Mouse (Mus musculus) heart, embryonic 14.5 days (tissue): Measurements from ENCODE around the gene Fabp1. TPM values are rescaled to one million over a fixed set of nuclear protein-coding genes. Genes with fewer than 3 reads are reported as not detected.

Experiments used
- ATAC-seq: fragments of 200-750 bp; cut with Nextera tagmentation; 2 replicates; pipeline ENCODE4 v1.8.0; 2017; ENCODE audit warnings: low read depth, moderate TSS enrichment; ENCODE audit not compliant: insufficient number of reproducible peaks, insufficient read depth, low FRiP score
- H3K27ac ChIP-seq, 2 experiments: fragments of 200-500 bp in 1 of 2; fragments of 300-500 bp in 1 of 2; sonication (generic) in 1 of 2; replicated peaks in 1 of 2; 2 replicates each; pipeline ENCODE4 v1.5.1; 2012 to 2014; ENCODE audit warnings: low read depth in 2 of 2, low read length in 2 of 2, control low read depth in 1 of 2, mild to moderate bottlenecking in 1 of 2, mixed read lengths in 1 of 2; ENCODE audit not compliant: control insufficient read depth in 1 of 2, insufficient read depth in 1 of 2
- H3K27me3 ChIP-seq: fragments of 300-500 bp; sonication (generic); 2 replicates; pipeline ENCODE4 v1.6.1; 2014; ENCODE audit warnings: mild to moderate bottlenecking, low read length, control low read depth; ENCODE audit not compliant: control insufficient read depth, insufficient read depth
- H3K36me3 ChIP-seq: fragments of 300-500 bp; sonication (generic); 2 replicates; pipeline ENCODE4 v1.6.1; 2014; ENCODE audit warnings: mild to moderate bottlenecking, control low read depth, low read length, mixed read lengths; ENCODE audit not compliant: control insufficient read depth, insufficient read depth
- H3K4me1 ChIP-seq, 2 experiments: fragments of 200-500 bp in 1 of 2; fragments of 300-500 bp in 1 of 2; sonication (generic) in 1 of 2; 2 replicates each; pipeline ENCODE4 v1.6.1; 2012 to 2014; ENCODE audit warnings: low read length in 2 of 2, control low read depth in 1 of 2, mixed read lengths in 1 of 2; ENCODE audit not compliant: control insufficient read depth in 2 of 2, insufficient read depth in 2 of 2
- H3K4me2 ChIP-seq: fragments of 300-500 bp; sonication (generic); 2 replicates; pipeline ENCODE4 v1.6.1; 2014; ENCODE audit warnings: mild to moderate bottlenecking, low read length
- H3K4me3 ChIP-seq, 2 experiments: fragments of 200-500 bp in 1 of 2; fragments of 300-500 bp in 1 of 2; sonication (generic) in 1 of 2; 2 replicates each; pipeline ENCODE4 v1.5.1; 2012 to 2014; ENCODE audit warnings: low read length in 2 of 2, mild to moderate bottlenecking in 2 of 2, control low read depth in 1 of 2, low read depth in 1 of 2, moderate library complexity in 1 of 2; ENCODE audit not compliant: control insufficient read depth in 1 of 2, insufficient read depth in 1 of 2
- H3K9ac ChIP-seq: fragments of 300-500 bp; sonication (generic); 2 replicates; pipeline ENCODE4 v1.6.1; 2014; ENCODE audit warnings: mild to moderate bottlenecking, low read length
- H3K9me3 ChIP-seq: fragments of 300-500 bp; sonication (generic); 2 replicates; pipeline ENCODE4 v1.6.1; 2016; ENCODE audit warnings: low read length, control low read depth; ENCODE audit not compliant: control insufficient read depth
- WGBS: fragments of 180-500 bp; shearing (Covaris S2); extraction: QIAGEN DNeasy Blood & Tissue Kit; methylation state at CpG from one replicate; pipeline ENCODE4 v1.1.7; 2014; 5-methylcytosine and 5-hydroxymethylcytosine counted together
- polyA plus RNA-seq: library from polyadenylated mRNA; unstranded; fragments of >200 nt; fragmentation: Nextera tagmentation; extraction: Ambion mirVana; gene quantifications from 2 replicates; pipeline ENCODE4 v1.2.1, GENCODE M21; 2014

Gene Fabp1
- polyA plus RNA-seq, 1 experiment from 2014 or later: not detected

DNA sequence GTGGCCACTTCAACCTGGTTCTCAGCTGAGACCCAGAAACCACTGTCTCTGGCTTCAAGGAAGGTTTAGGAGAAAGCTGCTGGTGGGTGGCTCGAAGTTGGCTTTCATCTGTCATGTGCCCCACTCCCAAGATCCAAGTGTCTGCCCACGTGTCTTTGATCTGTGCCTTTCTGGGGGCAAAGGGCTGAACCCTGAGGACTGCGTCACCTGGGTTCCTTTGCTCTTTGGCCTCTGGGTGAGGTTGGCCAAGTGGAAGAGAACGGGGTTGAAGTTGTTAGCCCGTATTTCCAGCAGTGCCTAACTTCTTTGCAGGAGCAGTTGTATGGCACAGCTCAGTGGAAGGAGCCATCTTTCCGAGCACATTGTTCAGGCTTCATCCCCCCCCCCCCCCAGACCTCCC, 36.9 kb downstream of the Fabp1 start:
- Histone ChIP-seq H3K9ac (no peak overlapping the region), H3K36me3 (peaks cover 72% of the 10 kb centered on the region), H3K9me3 (no peaks in the 10 kb centered on the region), H3K27ac (no peak overlapping the region), H3K4me1 (peaks cover 6 to 10% of the 10 kb centered on the region in 2 experiments), H3K4me2 (no peak overlapping the region), H3K27me3 (no peaks in the 10 kb centered on the region), H3K4me3 (no peak overlapping the region)
- WGBS: 83% methylated on average over 6 of the region's 6 CpGs
- ATAC-seq: no peak

DNA sequence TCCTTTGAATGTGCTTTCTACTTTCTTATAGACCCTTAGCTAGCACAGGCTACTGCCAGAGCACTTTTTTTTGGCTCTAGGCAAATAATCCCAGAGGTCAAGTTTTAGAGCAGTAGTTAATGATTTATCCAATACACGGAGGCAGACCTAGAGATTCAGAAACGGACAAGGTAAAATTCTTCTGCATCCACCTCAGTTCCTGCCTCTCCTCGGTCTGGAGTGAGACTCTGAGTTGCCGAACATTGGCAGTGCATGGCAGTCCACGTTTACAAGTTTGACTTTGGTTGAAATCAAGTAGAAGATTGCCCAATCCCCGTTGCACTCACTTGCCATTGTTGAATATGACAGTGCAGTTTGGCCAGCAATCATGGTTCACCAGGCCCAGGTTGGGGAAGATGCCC, 37.4 kb downstream of the Fabp1 start:
- Histone ChIP-seq H3K27ac (no peak overlapping the region), H3K27me3 (no peaks in the 10 kb centered on the region), H3K4me3 (no peak overlapping the region), H3K9me3 (no peaks in the 10 kb centered on the region), H3K4me2 (no peak overlapping the region), H3K36me3 (peaks cover 72% of the 10 kb centered on the region), H3K4me1 (peaks cover 9 to 14% of the 10 kb centered on the region in 2 experiments), H3K9ac (no peak overlapping the region)
- WGBS: 88% methylated on average over 6 of the region's 6 CpGs
- no peak for ATAC-seq

- H3K4me3 ChIP-seq: no peak overlapping the region
- no peak overlapping the region for H3K27ac ChIP-seq
- peaks cover 12 to 23% of the 10 kb centered on the region in 2 experiments for H3K4me1 ChIP-seq
- H3K4me2 ChIP-seq: no peak overlapping the region
- H3K27me3 ChIP-seq: no peaks in the 10 kb centered on the region
- 91% methylated on average over 26 of the region's 26 CpGs for WGBS
- no peaks in the 10 kb centered on the region for H3K9me3 ChIP-seq
- ATAC-seq: no peak
- no peak overlapping the region for H3K9ac ChIP-seq
- peaks cover 57% of the 10 kb centered on the region for H3K36me3 ChIP-seq
Observed at GRCm38 (mm10) chr6:71239069-71239750, 39.6 kb downstream of the Fabp1 start.

- ATAC-seq: no peak
- H3K9me3 ChIP-seq: no peaks in the 10 kb centered on the region
- no peak overlapping the region for H3K4me3 ChIP-seq
- H3K27ac ChIP-seq: peak overlapping the region; percentile 64 to 72
- WGBS: 77% methylated on average over 7 of the region's 7 CpGs
- H3K9ac ChIP-seq: no peak overlapping the region
- H3K36me3 ChIP-seq: peaks cover 50% of the 10 kb centered on the region
- no peak overlapping the region for H3K4me2 ChIP-seq
- no peaks in the 10 kb centered on the region for H3K27me3 ChIP-seq
- peaks cover 12 to 23% of the 10 kb centered on the region in 2 experiments for H3K4me1 ChIP-seq
Observed at GRCm38 (mm10) chr6:71240831-71241230, 41.2 kb downstream of the Fabp1 start.

DNA sequence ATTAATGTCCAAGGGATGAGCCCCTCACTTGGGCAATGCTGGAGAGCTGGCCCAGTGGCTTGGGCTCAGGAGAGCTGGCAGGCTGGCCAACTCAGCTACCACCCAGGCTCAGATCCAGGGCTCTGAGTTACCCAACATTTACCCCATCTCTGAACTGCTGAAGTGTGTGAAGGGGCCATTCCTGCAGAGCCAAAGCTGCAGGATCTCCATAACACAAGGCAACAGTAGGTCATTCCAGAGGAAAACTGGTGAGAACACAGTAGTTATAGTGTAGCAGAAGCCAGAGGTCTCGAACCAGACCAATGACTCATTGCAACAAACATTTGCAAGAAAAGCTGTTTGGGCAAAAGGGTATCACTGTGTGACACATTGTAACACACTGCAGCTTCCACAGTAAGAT, 43.2 kb downstream of the Fabp1 start:
- 0 out of 4 replicates have a peak overlapping the region, but pooled peaks of 1 of the 2 experiments have one; percentile 24 for H3K27ac ChIP-seq
- no peak overlapping the region for H3K4me2 ChIP-seq
- no peak for ATAC-seq
- 44% methylated on average over 1 of the region's 1 CpGs for WGBS
- no peak overlapping the region for H3K4me3 ChIP-seq
- peaks cover 31% of the 10 kb centered on the region for H3K36me3 ChIP-seq
- no peak overlapping the region for H3K9ac ChIP-seq
- no peaks in the 10 kb centered on the region for H3K27me3 ChIP-seq
- H3K9me3 ChIP-seq: no peaks in the 10 kb centered on the region
- peaks cover 12 to 23% of the 10 kb centered on the region in 2 experiments for H3K4me1 ChIP-seq

DNA sequence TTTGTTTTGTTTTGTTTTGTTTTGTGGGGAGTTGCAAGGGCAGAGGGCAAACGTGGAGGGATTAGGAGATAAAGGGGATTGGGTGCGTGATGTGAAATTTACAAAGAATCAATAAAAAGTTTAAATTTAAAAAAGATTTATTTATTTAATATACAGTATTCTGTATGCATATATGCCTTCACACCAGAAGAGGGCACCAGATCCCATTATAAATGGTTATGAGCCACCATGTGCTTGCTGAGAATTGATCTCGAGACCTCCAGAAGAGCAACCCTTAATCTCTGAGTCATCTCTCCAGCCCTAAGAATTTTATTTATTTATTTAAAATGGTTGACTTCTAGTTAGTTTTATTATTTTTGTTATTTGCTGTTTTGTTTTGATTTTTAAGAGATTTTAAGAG, 43.6 kb downstream of the Fabp1 start:
- Histone ChIP-seq H3K27me3 (no peaks in the 10 kb centered on the region), H3K4me3 (no peak overlapping the region), H3K4me1 (peaks cover 16 to 27% of the 10 kb centered on the region in 2 experiments), H3K36me3 (peaks cover 27% of the 10 kb centered on the region), H3K27ac (no peak overlapping the region), H3K4me2 (no peak overlapping the region), H3K9me3 (no peaks in the 10 kb centered on the region), H3K9ac (no peak overlapping the region)
- ATAC-seq: no peak
- 86% methylated on average over 3 of the region's 3 CpGs for WGBS

GRCm38 (mm10) chr6:71248420-71248819, 48.8 kb downstream of the Fabp1 start:
- Histone ChIP-seq H3K9me3 (no peaks in the 10 kb centered on the region), H3K27ac (peak overlapping the region; percentile 61 to 80), H3K4me1 (peaks cover 21 to 32% of the 10 kb centered on the region in 2 experiments), H3K36me3 (peaks cover 29% of the 10 kb centered on the region), H3K4me2 (0 out of 2 replicates have a peak overlapping the region, but pooled peaks have one; percentile 12), H3K27me3 (no peaks in the 10 kb centered on the region), H3K9ac (peak overlapping the region; percentile 35; the same call in 1 of the 2 replicates), H3K4me3 (no peak overlapping the region)
- 0 out of 2 replicates have a peak, but pooled peaks have one; percentile 15 for ATAC-seq
- 87% methylated on average over 1 of the region's 1 CpGs for WGBS
